Mouse (Mus musculus) heart, embryonic 16.5 days (tissue): Measurements from ENCODE around the gene Uqcr10. TPM values are rescaled to one million over a fixed set of nuclear protein-coding genes. Genes with fewer than 3 reads are reported as not detected.

Experiments
- ATAC-seq: fragments of 200-750 bp; cut with Nextera tagmentation; replicated peaks from 2 replicates; pipeline ENCODE4 v1.8.0; 2017; ENCODE audit warnings: moderate number of reproducible peaks; ENCODE audit not compliant: insufficient read depth, low FRiP score; ENCODE audit errors: extremely low read depth
- H3K27ac ChIP-seq: fragments of 300-500 bp; sonication (generic); 2 replicates; pipeline ENCODE4 v1.5.1; 2014; ENCODE audit warnings: mild to moderate bottlenecking, low read length, control low read depth, moderate library complexity
- H3K27me3 ChIP-seq: fragments of 300-500 bp; sonication (generic); 2 replicates; pipeline ENCODE4 v1.6.1; 2014; ENCODE audit warnings: low read length, mixed read lengths; ENCODE audit not compliant: control insufficient read depth, insufficient read depth
- H3K36me3 ChIP-seq: fragments of 300-500 bp; sonication (generic); 2 replicates; pipeline ENCODE4 v1.6.1; 2014; ENCODE audit not compliant: control insufficient read depth, insufficient read depth
- H3K4me1 ChIP-seq: fragments of 300-500 bp; sonication (generic); 2 replicates; pipeline ENCODE4 v1.6.1; 2014; ENCODE audit warnings: low read length, mixed read lengths; ENCODE audit not compliant: control insufficient read depth, insufficient read depth
- H3K4me2 ChIP-seq: fragments of 300-500 bp; sonication (generic); 2 replicates; pipeline ENCODE4 v1.6.1; 2014; ENCODE audit warnings: low read depth, mild to moderate bottlenecking, control low read depth, low read length
- H3K4me3 ChIP-seq: fragments of 300-500 bp; sonication (generic); 2 replicates; pipeline ENCODE4 v1.5.1; 2014; ENCODE audit warnings: mild to moderate bottlenecking, control low read depth, low read length
- H3K9ac ChIP-seq: fragments of 300-500 bp; sonication (generic); 2 replicates; pipeline ENCODE4 v1.6.1; 2014; ENCODE audit warnings: low read length, control low read depth
- H3K9me3 ChIP-seq: fragments of 300-500 bp; sonication (generic); replicated peaks from 2 replicates; pipeline ENCODE4 v1.6.1; 2016; ENCODE audit warnings: low read length; ENCODE audit not compliant: control insufficient read depth
- WGBS: fragments of 180-500 bp; shearing (Covaris S2); extraction: QIAGEN DNeasy Blood & Tissue Kit; methylation state at CpG from one replicate; pipeline ENCODE4 v1.1.7; 2014; 5-methylcytosine and 5-hydroxymethylcytosine counted together
- polyA plus RNA-seq: library from polyadenylated mRNA; unstranded; fragments of >200 nt; fragmentation: Nextera tagmentation; extraction: Ambion mirVana; gene quantifications from 2 replicates; pipeline ENCODE4 v1.2.1, GENCODE M21; 2015

Uqcr10 gene
- polyA plus RNA-seq, 1 experiment from 2014 or later: 1,930 TPM

DNA sequence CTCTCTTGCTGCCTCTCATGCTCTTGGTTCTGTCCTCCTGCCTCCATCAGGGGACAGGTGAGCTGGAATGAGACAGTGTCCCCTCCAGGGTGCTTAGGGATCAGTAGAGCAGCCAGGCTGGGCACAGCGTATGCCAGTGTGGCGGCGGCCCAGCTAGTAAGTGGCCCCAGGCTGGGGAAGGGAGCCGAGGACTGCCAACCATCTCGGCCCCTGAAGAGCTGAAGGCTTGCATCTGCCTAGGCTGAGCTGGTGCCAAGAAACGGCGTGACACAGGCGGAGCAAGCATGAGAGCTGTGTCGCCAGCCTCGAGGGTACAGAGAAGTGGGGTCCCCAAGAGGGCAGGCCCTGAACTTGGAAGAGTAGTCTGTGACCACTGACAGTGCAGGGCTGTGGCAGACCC, 33.5 kb upstream of the Uqcr10 start:
- Histone ChIP-seq H3K4me1 (no peaks in the 10 kb centered on the region), H3K9ac (no peak overlapping the region), H3K27me3 (peaks cover 14% of the 10 kb centered on the region), H3K4me3 (no peak overlapping the region), H3K9me3 (no peaks in the 10 kb centered on the region), H3K36me3 (no peaks in the 10 kb centered on the region), H3K27ac (no peak overlapping the region), H3K4me2 (no peak overlapping the region)
- WGBS: 70% methylated on average over 10 of the region's 10 CpGs
- ATAC-seq: no peak

DNA sequence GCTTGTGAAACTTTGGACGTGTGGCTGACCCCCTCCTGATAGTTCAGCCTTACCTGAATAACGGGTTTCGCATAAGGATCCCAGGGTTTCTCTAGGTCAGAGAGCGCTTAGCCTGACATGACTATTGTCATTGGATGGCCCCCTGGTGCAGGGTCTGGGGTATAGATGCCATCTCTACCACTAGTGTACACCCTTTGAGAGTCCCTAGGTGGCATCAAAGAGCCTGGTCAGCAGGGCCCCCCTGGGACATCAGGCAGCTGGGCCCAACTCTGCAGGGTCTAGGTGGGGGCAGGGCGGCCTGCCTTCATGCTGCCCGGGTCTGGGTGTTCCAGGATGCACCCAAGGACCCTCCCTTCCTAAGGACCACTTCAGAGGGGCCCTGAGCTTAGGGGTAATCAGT, 32.2 kb upstream of the Uqcr10 start:
- Histone ChIP-seq H3K4me2 (no peak overlapping the region), H3K4me1 (no peaks in the 10 kb centered on the region), H3K9me3 (no peaks in the 10 kb centered on the region), H3K9ac (no peak overlapping the region), H3K36me3 (no peaks in the 10 kb centered on the region), H3K27me3 (peaks cover 3% of the 10 kb centered on the region), H3K4me3 (no peak overlapping the region), H3K27ac (no peak overlapping the region)
- whole genome bisulfite sequencing: 58% methylated on average over 6 of the region's 6 CpGs
- no peak for ATAC-seq

DNA sequence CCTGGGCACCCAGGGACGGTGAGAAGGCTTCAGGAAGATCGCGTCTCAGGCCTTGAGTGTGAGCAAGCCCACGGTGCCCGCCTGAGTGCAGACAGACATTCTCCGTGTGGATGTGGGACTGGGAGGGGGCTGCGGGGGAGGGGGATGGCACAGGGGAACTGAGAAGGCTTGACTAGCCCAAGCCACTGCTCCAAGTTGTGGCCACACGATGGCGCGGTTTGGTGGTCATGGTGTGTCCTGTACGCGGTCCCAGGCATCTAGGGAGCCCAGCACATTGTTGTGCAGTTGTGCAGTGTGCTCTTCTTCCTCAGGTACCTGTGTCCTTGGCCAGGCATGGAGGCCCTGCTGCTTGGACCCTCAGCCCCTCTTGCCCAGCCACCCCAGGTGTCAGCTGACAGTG, 30.0 kb upstream of the Uqcr10 start:
- no peak for ATAC-seq
- WGBS: 36% methylated on average over 12 of the region's 12 CpGs
- no peak overlapping the region for H3K27ac ChIP-seq
- no peak overlapping the region for H3K4me3 ChIP-seq
- H3K4me1 ChIP-seq: peaks cover 6% of the 10 kb centered on the region
- H3K9me3 ChIP-seq: no peaks in the 10 kb centered on the region
- no peaks in the 10 kb centered on the region for H3K36me3 ChIP-seq
- H3K27me3 ChIP-seq: no peaks in the 10 kb centered on the region
- no peak overlapping the region for H3K4me2 ChIP-seq
- H3K9ac ChIP-seq: no peak overlapping the region

DNA sequence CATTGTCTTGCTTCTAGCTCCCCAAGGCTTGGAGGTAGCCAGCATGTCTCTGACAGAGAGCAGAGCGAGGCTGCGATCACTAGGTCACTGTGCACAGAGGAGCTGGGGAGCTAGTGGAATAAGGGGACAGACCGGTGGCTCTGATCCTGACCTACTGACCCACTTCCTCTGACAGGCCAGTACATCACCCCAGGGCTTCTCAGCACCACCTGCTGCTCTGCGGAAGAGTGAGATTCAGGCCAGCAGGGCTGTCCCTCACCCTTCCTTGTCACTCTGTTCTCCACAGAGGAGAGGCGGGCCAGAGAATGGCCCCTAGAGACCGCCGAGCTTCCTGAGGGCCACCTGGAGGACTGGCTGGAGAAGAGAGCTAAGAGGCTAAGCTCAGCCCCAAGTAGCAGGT, 27.6 kb upstream of the Uqcr10 start:
- peaks cover 6% of the 10 kb centered on the region for H3K4me1 ChIP-seq
- no peak for ATAC-seq
- no peaks in the 10 kb centered on the region for H3K36me3 ChIP-seq
- H3K9ac ChIP-seq: no peak overlapping the region
- H3K9me3 ChIP-seq: no peaks in the 10 kb centered on the region
- H3K4me2 ChIP-seq: no peak overlapping the region
- H3K27me3 ChIP-seq: no peaks in the 10 kb centered on the region
- no peak overlapping the region for H3K4me3 ChIP-seq
- H3K27ac ChIP-seq: no peak overlapping the region
- 80% methylated on average over 7 of the region's 7 CpGs for WGBS

DNA sequence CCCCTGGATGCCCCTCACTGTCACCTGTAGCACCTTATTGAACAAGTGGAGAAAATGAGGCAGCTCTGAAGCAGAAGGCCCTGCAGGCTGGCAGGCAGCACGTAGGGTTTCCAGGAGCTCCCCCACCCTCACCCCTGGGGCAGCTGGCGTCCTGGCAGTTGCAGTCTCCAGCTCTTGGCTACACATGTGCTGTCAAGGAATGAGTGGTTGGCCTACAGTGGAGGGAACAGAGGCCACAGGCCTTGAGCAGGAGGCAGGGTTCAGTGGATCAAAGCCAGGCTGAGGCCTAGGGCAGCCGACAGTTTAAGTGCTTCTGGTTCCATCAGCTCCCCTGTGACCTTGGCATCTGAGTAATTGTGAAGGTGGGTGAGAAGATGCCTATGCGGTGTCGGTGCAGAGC, 26.8 kb upstream of the Uqcr10 start:
- Histone ChIP-seq H3K9ac (no peak overlapping the region), H3K36me3 (no peaks in the 10 kb centered on the region), H3K27me3 (no peaks in the 10 kb centered on the region), H3K4me3 (no peak overlapping the region), H3K4me1 (peaks cover 6% of the 10 kb centered on the region), H3K4me2 (no peak overlapping the region), H3K9me3 (no peaks in the 10 kb centered on the region), H3K27ac (no peak overlapping the region)
- WGBS: 78% methylated on average over 5 of the region's 5 CpGs
- ATAC-seq: no peak

DNA sequence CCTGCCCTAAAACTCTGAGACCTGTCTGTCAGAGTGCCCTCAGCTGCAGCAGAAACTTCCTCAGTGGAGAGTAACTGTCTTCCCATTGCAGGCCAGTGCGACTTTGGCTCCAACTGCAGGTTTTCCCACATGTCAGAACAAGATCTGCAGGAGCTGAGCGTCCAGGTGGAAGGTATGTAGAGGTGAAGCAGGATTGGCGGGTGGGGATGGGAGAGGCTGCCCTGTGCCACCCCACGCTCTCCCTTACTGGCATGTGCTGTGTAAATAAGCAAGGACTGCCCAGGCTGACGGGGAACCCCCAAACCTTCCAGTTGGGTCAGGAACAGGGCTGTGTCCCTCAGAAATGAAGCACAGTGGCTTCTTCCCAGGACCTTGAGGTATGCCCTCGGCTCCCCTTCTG, 26.0 kb upstream of the Uqcr10 start:
- Histone ChIP-seq H3K4me3 (no peak overlapping the region), H3K27me3 (no peaks in the 10 kb centered on the region), H3K27ac (no peak overlapping the region), H3K9ac (no peak overlapping the region), H3K36me3 (no peaks in the 10 kb centered on the region), H3K9me3 (no peaks in the 10 kb centered on the region), H3K4me1 (peaks cover 6% of the 10 kb centered on the region), H3K4me2 (no peak overlapping the region)
- ATAC-seq: no peak
- WGBS: 75% methylated on average over 6 of the region's 6 CpGs

DNA sequence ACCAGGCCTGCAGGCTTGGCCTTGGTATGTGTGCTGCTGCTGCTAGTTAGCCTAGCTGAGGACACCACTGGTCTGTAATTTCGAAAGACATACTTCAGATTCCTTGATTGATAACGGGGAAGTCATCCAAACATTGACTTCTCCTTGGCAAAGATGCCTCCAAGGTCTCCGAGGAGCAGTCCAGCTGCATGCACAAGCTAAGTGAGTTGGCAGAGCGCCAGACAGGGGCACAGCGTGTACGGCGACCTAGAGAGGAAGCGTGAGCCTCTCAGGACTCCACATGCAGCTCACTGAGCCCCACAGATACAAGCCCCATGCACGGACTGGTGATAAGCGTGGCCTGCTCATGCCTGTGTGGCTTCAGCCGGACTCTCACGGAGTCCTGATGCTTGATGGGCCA, 25.5 kb upstream of the Uqcr10 start:
- Histone ChIP-seq H3K4me3 (no peak overlapping the region), H3K4me2 (no peak overlapping the region), H3K27me3 (no peaks in the 10 kb centered on the region), H3K9ac (no peak overlapping the region), H3K36me3 (0 out of 2 replicates have a peak, but pooled peaks cover 2% of the 10 kb centered on the region), H3K4me1 (peaks cover 6% of the 10 kb centered on the region), H3K27ac (no peak overlapping the region), H3K9me3 (no peaks in the 10 kb centered on the region)
- ATAC-seq: peak; percentile 39
- WGBS: 16% methylated on average over 12 of the region's 12 CpGs

DNA sequence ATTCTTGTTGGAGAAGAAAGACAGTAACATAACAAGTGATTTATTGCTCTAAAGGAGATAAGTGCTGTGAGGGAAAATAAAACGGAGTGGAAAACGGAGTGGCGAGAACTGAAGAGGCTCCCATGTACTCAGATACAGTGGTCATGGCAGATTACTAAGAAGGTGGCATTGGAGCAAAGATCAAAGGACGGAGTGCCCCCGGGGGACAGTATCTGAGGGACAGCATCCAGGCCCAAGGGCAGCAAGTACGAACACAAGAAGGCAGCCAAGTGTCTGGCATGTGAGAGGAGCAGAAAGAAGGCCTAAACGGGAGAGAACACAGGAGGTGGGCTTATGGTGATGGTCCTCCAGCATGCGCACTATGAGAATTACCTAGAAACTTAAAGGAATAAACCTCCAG, 17.6 kb upstream of the Uqcr10 start:
- Histone ChIP-seq H3K9ac (no peak overlapping the region), H3K4me1 (peaks cover 7% of the 10 kb centered on the region), H3K27ac (no peak overlapping the region), H3K4me3 (no peak overlapping the region), H3K9me3 (no peaks in the 10 kb centered on the region), H3K4me2 (no peak overlapping the region), H3K36me3 (peaks cover 5% of the 10 kb centered on the region), H3K27me3 (no peaks in the 10 kb centered on the region)
- WGBS: 82% methylated on average over 8 of the region's 8 CpGs
- no peak for ATAC-seq

DNA sequence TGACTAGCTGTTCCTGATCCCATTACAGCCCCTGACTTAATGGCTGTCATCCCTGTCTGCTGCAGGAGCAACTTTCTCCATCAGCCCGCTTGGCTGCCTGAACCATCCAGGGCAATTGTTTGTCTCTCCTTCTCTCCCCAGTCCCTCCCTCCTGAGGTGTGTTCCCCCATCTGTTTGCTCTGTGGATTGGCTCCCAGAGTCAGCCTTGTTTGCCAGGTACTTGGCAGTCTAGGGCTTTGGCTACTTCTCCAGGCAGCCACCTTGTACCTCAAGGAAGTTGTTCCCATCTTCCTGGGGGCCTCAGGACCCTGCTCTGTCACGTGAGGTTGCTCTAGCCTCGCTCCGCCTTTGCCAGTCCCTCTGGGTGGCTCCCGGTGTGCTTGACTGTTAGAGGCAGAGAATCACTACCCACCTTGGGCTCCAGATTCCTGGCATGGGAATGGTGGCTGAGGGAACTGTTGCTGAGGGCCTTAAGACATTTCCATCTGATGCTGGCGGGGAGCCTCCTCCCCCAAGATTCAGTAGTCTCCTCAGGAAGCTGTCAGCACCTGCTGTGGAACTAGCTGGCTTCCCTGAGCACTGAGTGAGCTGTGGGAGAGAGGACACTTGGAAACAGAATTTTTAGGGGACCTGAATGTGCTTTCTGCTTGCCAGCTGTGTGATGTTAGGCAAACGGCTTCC, 16.9 kb upstream of the Uqcr10 start:
- Histone ChIP-seq H3K27me3 (no peaks in the 10 kb centered on the region), H3K4me3 (no peak overlapping the region), H3K4me1 (peaks cover 7% of the 10 kb centered on the region), H3K4me2 (no peak overlapping the region), H3K36me3 (peaks cover 5% of the 10 kb centered on the region), H3K9ac (no peak overlapping the region), H3K9me3 (no peaks in the 10 kb centered on the region), H3K27ac (no peak overlapping the region)
- 52% methylated on average over 7 of the region's 7 CpGs for WGBS
- ATAC-seq: no peak
